Mouse (Mus musculus): ENCODE data around the gene Cd46. TPM values are rescaled to one million over a fixed set of nuclear protein-coding genes. Genes with fewer than 3 reads are reported as not detected.
A peak's percentile ranks its signal among the peaks of the same experiment; 100 is the strongest.

Cd46 gene
- polyA plus RNA-seq, 2 experiments from 2014 or later = 3.0 to 3.2 TPM

- ATAC-seq = no peak
Measured at GRCm38 (mm10) chr1:195018089-195018999, 73.7 kb downstream of the Cd46 start.

DNA sequence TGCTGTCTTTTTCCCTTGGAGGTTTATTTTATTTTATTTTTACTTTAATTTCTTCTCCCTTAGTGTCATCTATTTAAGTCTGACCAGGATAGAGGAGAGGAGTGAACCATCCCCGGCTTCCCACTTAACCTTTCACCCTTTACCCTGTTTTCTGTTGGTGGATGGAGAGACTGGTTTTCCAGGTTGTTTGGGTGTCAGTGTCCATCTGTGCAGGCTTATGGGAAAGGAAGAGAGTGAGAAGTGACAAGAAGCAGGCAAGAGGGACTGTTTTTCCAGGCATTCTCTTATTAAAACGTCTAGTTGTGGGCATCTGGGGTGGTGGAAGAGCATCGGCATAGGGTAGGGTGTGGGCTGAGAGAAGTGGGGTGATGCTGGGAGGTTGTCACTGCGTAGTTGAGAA lies 74.4 kb downstream of the Cd46 start:
- no peak for ATAC-seq

DNA sequence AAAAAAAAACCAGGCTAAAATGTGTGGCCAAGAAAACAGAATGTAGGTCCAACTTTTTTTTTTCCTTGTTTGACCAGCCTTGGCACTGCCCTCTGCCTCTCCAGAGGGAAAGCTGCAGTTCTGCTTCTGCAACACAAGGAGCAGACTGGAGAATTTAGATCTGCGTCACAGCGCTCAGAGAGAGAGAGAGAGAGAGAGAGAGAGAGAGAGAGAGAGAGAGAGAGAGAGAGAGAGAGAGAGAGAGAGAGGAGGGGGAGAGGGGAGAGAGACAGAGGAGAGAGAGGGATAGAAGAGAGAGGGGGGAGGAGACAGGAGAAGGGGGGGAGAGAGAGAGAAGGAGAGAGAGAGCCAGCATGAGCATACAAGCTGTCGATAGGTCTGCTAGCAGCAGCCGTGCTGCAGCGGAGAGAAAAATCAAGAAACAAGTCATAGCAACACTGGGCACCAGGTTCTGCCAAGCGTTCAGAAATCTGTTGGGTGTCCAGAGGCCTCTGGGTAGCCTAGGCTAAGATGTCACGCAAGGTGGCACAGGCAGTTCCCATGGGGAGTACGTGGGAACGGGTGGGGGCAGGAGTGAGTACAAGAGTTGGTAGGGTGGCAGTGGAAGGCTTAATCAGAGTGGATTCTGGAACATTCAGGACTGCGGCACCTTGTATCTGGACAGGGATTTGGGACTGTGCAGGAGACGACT lies 75.1 kb downstream of the Cd46 start:
- no peak for ATAC-seq

DNA sequence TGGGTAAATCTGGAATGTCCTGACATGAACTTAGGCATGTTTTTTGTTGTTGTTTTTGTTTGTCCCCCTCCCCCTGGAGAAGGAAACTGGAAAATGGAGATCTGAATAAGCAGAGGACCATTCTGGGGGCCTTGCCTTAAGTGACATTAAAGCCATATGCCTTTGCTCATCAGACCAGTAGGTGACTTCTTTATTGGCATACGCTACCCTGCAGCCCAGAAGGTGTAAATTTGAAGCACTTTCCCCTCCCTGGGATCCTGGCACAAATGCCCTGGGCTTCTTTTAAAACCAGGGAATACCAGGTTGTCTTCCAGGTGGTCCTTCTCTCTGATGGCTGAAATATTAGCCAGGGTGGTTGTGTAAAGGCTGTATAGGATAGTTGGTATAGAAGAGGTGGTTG lies 76.8 kb downstream of the Cd46 start:
- no peak for ATAC-seq

DNA sequence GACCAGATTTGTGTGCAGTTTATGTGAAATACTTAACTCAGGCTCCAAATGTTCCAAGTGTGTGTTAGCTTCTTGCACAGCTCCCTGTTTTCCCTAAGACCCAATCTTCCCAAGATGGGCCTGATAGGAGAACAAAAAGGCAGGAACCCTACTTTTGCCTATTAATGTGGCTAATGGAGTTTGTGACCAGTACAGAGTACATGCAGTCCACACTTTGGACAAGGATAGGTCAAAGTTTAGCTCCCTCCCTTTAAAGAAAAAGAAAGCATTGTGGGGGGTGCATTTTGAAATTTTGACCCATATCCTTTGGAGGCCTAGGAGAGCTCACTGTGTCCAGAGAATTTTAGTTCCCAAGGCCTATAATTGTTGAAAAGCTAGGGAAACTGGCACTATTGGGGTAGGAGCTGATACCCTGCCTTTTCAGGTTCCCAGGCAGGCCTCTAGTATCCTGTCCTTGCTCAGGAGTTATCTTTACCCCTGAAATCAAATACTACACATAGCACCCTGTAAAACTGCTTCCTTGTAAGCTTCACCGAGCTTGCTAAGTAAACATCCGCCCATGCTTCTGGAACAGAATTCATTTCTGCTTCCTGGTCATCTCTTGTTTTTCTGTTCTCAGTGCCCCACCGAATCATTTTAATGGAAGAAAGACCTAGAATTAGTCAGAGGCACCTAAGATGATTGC lies 77.7 kb downstream of the Cd46 start:
- ATAC-seq = no peak

- ATAC-seq = no peak
Measured at GRCm38 (mm10) chr1:195012531-195012930, 79.5 kb downstream of the Cd46 start.

- ATAC-seq = no peak
Measured at GRCm38 (mm10) chr1:195006267-195006666, 85.8 kb downstream of the Cd46 start.

GRCm38 (mm10) chr1:195004194-195004593 lies 87.9 kb downstream of the Cd46 start:
- no peak for ATAC-seq

DNA sequence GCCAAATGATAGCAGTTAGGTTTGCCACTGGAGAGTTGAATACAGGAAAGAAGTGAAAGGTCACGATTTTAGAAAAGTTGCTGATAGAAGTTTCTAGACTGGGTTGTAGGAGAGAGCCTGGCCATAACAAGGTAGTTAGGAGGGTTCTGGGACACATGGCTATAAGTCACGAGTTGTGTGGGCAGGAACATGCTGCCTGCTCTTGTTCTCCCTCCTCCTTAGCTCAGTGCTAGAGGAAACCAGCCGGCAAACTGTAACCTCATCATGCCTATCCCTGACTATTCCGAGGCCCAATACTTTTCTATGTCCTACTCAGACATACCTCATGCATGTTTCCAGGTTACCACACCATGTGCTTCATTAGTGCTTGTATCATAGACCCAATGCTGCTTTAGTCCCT lies 88.7 kb downstream of the Cd46 start:
- ATAC-seq = no peak

- no peak for ATAC-seq
Measured at GRCm38 (mm10) chr1:194998396-194998795, 93.7 kb downstream of the Cd46 start.

DNA sequence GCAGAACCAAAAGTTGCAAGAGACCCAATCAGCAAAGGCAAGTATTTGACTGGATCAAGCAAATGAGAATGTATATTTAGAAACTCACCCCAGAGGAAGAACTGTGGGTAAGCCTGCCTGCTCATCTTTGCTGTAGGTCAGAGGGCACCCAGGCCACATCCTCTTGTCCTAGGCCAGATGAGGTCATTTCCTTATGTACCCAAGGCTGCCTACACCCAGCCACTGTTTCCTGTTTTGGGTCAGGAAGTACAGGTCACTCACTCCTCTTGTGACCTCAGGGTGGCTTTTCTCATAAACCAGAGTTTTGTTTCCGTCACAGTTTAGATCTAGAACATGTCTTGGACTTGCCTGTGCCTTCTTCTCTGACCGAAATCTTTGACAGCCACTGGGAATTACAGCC lies 96.9 kb downstream of the Cd46 start:
- peak; percentile 95 for ATAC-seq

DNA sequence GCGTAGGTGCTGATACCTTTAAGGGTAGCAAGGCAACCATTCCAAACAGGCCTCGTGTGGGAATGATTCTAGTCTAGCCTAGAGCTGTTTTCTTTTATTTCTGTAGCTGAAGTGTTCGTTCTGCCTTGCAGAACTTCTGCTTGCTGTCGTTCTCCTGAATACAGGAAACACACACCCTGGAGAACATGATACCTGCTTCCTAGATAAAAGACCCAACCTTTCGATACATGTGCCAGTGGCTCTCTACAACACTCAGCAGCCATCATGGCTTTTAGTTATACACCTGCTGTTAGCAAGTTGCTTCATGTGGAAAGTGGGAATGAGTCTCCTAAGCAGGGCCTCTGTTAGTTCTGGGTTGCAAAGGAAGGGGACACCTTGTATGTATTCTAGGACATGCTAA lies 97.8 kb downstream of the Cd46 start:
- ATAC-seq = no peak

DNA sequence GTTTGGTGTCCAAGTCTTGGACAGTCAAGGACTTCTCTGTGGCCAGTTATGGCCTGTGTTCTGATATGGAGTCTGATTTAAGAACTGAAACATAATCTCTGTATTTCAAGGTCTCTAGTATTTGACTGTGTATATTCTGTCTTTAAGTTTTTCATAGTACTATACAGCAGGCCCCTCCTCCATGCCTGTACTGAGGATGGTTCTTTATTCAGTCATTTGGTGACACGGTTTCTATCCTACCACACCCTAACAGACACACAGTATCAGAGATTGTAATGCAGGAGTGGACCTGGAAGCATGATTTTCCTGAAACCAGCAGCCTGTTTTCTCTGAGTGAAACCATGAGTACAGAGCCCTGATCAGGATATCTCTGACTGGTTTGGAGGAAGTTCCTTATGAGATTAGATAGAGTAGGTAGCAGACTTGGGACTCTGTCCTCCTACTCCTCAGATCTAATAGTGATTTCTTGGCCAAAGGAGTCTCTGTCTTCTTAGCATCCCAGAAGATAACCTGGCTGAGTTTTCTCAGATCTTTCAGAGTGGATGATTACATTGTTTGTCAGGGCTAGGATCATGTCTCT lies 98.5 kb downstream of the Cd46 start:
- ATAC-seq = no peak

- no peak for ATAC-seq
Measured at GRCm38 (mm10) chr1:194992589-194993317, 99.3 kb downstream of the Cd46 start.

DNA sequence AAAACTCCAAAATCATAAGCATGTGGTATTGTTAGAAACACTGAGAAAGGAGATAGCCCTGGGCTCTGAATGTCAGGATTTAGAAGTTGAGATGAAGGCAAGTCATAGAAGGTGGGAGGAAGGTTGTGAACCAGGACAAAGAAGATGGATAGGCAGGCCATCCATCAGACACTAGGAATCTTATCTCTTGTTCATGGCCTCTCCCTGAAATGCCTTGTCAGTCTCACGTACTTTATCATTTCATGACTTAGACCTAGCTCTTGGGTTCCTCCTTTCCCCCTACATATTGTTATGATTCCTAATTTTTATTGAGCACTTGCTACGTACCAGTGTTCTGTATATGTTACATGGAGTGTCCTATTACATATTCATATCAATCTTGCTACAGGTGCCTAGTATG lies 100.4 kb downstream of the Cd46 start:
- no peak for ATAC-seq

- no peak for ATAC-seq
Measured at GRCm38 (mm10) chr1:194990976-194991375, 101.1 kb downstream of the Cd46 start.

DNA sequence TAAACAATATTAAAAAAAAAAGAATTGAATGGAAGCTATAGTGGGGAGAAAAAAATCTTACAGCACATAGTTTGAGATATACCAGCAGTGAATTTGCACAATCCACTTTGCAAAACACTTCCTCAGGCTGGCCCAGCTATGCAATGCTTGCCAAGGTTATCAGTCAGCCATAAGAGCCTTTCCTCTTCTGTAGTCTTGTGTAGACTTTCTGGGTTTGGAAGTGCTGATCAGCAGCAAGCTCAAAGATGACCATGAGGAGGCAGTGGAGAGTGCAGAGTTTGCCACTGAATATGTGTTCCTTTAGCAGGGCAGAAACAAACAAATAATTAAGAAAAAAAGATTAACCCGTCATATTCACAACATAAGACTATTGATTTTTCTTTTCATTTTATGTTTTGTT lies 103.0 kb downstream of the Cd46 start:
- no peak for ATAC-seq

Other genes starting within 250 kb of the Cd46 start
- under 1 TPM; 0.26 to 0.48 TPM for gene Cd34, start 153.4 kb downstream of the Cd46 start, polyA plus RNA-seq (2017; shearing (Covaris generic))
- gene Cr1l, start 39.3 kb upstream of the Cd46 start, polyA plus RNA-seq (2017; shearing (Covaris generic)) = 100 to 1,000 TPM; 159 to 160 TPM
- gene Cr2, start 84.5 kb upstream of the Cd46 start, polyA plus RNA-seq (2017; shearing (Covaris generic)) = 1 to 10 TPM; 2.0 to 4.0 TPM

Data from activated CD4-positive, CD25-positive, alpha-beta regulatory T cell, adult 4 months (primary cell).